Mouse (Mus musculus): ENCODE results near the gene Fmo4.

DNA sequence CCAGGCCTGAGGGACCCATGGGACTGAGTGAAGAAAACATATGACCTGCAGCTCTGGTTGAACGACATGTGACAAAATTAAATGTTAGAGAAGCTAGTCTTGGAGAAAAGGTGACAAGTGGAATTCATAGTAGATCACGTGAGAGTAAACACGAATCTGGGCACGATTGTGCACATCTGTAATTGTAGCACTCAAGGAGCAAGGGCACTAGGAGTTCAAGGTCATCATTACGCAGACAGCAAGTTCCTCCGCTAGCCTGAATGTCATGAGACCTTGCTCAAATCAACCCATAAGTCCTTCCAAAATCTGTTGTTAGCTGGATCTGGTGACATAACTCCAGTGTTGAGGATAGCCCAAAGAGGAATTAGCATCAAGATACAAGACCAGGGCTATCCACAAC is 25.2 kb upstream of the Fmo4 start:
- TF ChIP-seq CTCF (IDR thresholded peaks at IDR 0.05) (no peak), POLR2A (IDR thresholded peaks at IDR 0.05; ENCODE audit: insufficient read depth, low read depth, low read length) (no peak)
